Mouse (Mus musculus): ENCODE measurements around the gene Prdm12. TPM values are rescaled to one million over a fixed set of nuclear protein-coding genes. Genes with fewer than 3 reads are reported as not detected.

Gene Prdm12
- polyA plus RNA-seq, 1 experiment, result not detected

DNA sequence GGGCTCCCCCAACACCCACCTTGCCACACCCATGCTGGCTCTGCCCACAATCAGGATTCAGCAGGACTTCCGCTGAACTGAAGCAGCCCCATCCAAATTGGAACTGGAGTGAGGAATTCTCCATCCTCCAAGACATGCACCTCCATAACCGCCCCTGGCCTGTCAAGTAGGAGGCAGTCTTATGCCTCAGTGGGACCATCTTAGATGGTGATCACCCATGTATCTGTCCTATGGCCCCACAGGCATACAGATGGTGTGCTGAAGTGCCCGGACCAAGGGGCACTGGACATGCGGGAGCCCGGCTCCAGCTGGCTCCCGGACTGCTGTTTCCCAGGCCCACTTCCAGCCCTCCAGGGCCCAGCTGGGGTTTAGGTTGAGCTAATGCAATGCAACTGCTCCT is 20.6 kb upstream of the Prdm12 start:
- H3K4me2 ChIP-seq (ENCODE audit: low read depth), result no peak overlapping the region
- no peak overlapping the region for H3ac ChIP-seq (ENCODE audit: control insufficient read depth, insufficient read length)
- peaks cover 6% of the 10 kb centered on the region for H3K36me3 ChIP-seq (ENCODE audit: control insufficient read depth, insufficient read depth)
- no peak for TF ChIP-seq TCF3 (IDR thresholded peaks at IDR 0.05; ENCODE audit: insufficient read length, low read depth)
- H3K79me2 ChIP-seq (ENCODE audit: control insufficient read depth, insufficient read depth), result no peaks in the 10 kb centered on the region
- H3K4me3 ChIP-seq, result no peak overlapping the region
- H3K27me3 ChIP-seq (ENCODE audit: control insufficient read depth, insufficient read depth, insufficient read length), result peaks cover 6% of the 10 kb centered on the region

DNA sequence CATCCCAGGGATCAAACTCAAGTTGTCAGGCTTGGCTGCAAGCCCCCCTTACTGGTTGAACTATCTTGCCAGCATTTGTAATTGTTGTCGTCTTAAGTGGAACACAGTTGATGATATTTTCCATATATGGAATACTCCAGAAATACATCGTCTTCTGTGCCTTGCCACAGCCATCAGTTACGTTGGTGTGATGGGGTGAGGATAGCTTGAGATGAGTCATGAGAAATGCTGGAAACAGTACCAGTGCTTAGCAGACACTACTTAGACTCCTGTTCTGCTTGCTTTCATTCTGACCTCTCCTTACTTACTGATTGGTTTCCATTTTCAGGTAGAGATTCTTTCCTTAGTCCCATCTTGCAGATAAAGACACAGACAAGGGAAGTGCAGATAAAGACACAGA is 6.3 kb upstream of the Prdm12 start:
- H3K27me3 ChIP-seq (ENCODE audit: control insufficient read depth, insufficient read depth, insufficient read length), result peaks cover 70% of the 10 kb centered on the region
- no peak for TF ChIP-seq SRF (IDR thresholded peaks at IDR 0.05; ENCODE audit: control insufficient read depth, insufficient read length, low read depth)
- TF ChIP-seq MYOG (IDR thresholded peaks at IDR 0.05; ENCODE audit: control insufficient read depth in 1 of 3, insufficient read depth in 1 of 3, insufficient read length in 2 of 3, low read depth in 2 of 3), result no peak
- no peak for TF ChIP-seq TCF3 (IDR thresholded peaks at IDR 0.05; ENCODE audit: insufficient read length, low read depth)
- no peak for TF ChIP-seq POLR2A (IDR thresholded peaks at IDR 0.05; ENCODE audit: insufficient read length, low read depth)
- no peak for TF ChIP-seq CEBPB (IDR thresholded peaks at IDR 0.05; ENCODE audit: insufficient read depth, poor library complexity, severe bottlenecking)
- no peak for TF ChIP-seq MYOD1 (IDR thresholded peaks at IDR 0.05; ENCODE audit: control insufficient read depth in 1 of 3, insufficient read length in 2 of 3, low read depth in 2 of 3)
- TF ChIP-seq MAX (IDR thresholded peaks at IDR 0.05; ENCODE audit: low read depth), result no peak
- no peak for TF ChIP-seq E2F4 (IDR thresholded peaks at IDR 0.05; ENCODE audit: insufficient read depth)
- no peak for TF ChIP-seq USF1 (IDR thresholded peaks at IDR 0.05; ENCODE audit: low read depth)
- TF ChIP-seq POLR2AphosphoS2 (IDR thresholded peaks at IDR 0.05; ENCODE audit: insufficient read length, low read depth), result no peak
- TF ChIP-seq TCF12 (IDR thresholded peaks at IDR 0.05; ENCODE audit: insufficient read depth, poor library complexity, severe bottlenecking), result no peak
- no peak for TF ChIP-seq REST (IDR thresholded peaks at IDR 0.05; ENCODE audit: insufficient read depth, insufficient read length)
- no peak overlapping the region for H3ac ChIP-seq (ENCODE audit: control insufficient read depth, insufficient read length)
- no peaks in the 10 kb centered on the region for H3K79me2 ChIP-seq (ENCODE audit: control insufficient read depth, insufficient read depth)
- no peak overlapping the region for H3K4me2 ChIP-seq (ENCODE audit: low read depth)
- H3K36me3 ChIP-seq (ENCODE audit: control insufficient read depth, insufficient read depth), result no peaks in the 10 kb centered on the region
- no peak overlapping the region for H3K4me3 ChIP-seq

DNA sequence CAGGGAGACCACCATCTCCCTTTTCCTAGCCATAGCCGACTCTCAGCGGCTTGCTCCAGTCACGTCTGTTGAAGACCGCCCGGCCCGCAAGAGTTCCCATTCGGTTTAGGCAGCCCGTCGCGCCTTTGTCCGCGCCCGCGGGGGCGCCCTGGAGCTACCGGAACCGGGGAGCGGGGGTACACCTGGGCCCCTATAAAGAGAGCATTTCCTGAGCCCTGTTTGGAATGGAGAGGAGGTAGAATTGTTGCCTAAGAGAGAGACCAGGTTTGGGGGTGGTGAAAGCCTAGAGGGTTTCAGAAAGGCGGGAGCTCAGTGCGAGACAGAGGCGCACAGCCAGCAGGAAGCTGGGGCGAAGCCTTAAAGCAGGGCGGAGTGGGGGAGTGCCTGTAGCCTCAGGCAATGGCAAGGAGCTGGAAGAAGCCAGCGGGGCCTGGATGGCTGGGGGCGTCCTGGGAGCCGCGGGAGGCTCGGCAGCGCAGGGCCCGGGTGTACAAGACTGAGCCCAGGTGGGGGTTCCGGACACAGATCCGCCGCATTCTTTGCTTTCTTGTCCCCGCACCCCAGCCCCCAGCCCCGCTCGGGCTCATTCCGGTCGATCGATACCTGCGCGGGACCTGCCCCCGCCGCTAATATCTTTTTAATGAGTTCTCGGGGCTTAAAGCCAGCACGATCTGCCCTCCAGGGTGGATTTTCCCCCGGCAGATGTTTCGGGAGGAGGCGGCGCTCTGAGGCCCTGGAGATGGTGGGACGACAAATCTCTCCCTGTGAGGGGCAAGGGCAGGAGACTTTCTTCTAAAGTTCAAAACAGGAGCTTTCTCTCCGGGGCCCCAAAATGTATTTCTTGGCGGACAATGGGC is 4.3 kb upstream of the Prdm12 start:
- Histone ChIP-seq H3K36me3 (ENCODE audit: control insufficient read depth, insufficient read depth) (no peaks in the 10 kb centered on the region), H3K79me2 (ENCODE audit: control insufficient read depth, insufficient read depth) (no peaks in the 10 kb centered on the region), H3K27me3 (ENCODE audit: control insufficient read depth, insufficient read depth, insufficient read length) (peaks cover 85% of the 10 kb centered on the region), H3K4me3 (no peak overlapping the region), H3ac (ENCODE audit: control insufficient read depth, insufficient read length) (no peak overlapping the region), H3K4me2 (ENCODE audit: low read depth) (no peak overlapping the region)
- TF ChIP-seq POLR2AphosphoS2 (IDR thresholded peaks at IDR 0.05; ENCODE audit: insufficient read length, low read depth) (no peak), TCF12 (IDR thresholded peaks at IDR 0.05; ENCODE audit: insufficient read depth, poor library complexity, severe bottlenecking) (no peak), MYOG (IDR thresholded peaks at IDR 0.05; ENCODE audit: control insufficient read depth in 1 of 3, insufficient read depth in 1 of 3, insufficient read length in 2 of 3, low read depth in 2 of 3) (no peak), REST (IDR thresholded peaks at IDR 0.05; ENCODE audit: insufficient read depth, insufficient read length) (no peak), MAX (IDR thresholded peaks at IDR 0.05; ENCODE audit: low read depth) (no peak), E2F4 (IDR thresholded peaks at IDR 0.05; ENCODE audit: insufficient read depth) (no peak), USF1 (IDR thresholded peaks at IDR 0.05; ENCODE audit: low read depth) (no peak), SRF (IDR thresholded peaks at IDR 0.05; ENCODE audit: control insufficient read depth, insufficient read length, low read depth) (no peak), TCF3 (IDR thresholded peaks at IDR 0.05; ENCODE audit: insufficient read length, low read depth) (no peak), CEBPB (IDR thresholded peaks at IDR 0.05; ENCODE audit: insufficient read depth, poor library complexity, severe bottlenecking) (no peak), MYOD1 (IDR thresholded peaks at IDR 0.05; ENCODE audit: control insufficient read depth in 1 of 3, insufficient read length in 2 of 3, low read depth in 2 of 3) (no peak), POLR2A (IDR thresholded peaks at IDR 0.05; ENCODE audit: insufficient read length, low read depth) (no peak)

DNA sequence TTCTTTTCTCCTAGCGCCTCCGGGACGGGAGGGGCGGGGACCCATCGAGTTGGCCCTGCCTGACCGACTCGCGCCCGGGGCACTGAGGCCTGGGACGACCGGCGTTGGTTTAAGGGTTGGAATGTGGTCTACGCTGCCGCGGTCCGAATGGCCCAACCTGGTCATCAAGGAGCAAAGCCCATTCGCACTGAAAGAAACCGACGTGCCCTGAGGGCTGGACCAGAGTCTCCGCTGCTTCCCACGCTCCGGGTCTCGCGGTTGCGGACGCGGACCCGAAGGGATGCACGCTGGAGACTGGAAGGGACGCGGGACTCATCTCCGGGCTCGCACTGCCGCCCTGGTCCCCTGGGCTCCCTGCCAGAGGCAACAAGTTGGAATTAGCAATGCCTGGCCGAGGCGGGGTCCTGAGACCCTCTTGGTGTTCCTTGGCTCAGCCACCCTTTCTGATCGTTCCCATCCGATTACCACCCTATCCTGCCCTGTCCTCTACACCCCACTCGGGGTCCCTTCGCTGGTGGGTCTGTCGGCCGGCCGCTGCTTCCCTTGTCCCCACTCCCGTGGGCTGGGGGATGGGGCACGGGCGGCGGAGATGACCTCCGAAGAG is 3.6 kb upstream of the Prdm12 start:
- no peak overlapping the region for H3K4me3 ChIP-seq
- H3K4me2 ChIP-seq (ENCODE audit: low read depth), result no peak overlapping the region
- H3K27me3 ChIP-seq (ENCODE audit: control insufficient read depth, insufficient read depth, insufficient read length), result peaks cover 89% of the 10 kb centered on the region
- H3ac ChIP-seq (ENCODE audit: control insufficient read depth, insufficient read length), result no peak overlapping the region
- no peak for TF ChIP-seq E2F4 (IDR thresholded peaks at IDR 0.05; ENCODE audit: insufficient read depth)
- no peak for TF ChIP-seq MYOG (IDR thresholded peaks at IDR 0.05; ENCODE audit: control insufficient read depth in 1 of 3, insufficient read depth in 1 of 3, insufficient read length in 2 of 3, low read depth in 2 of 3)
- no peak for TF ChIP-seq USF1 (IDR thresholded peaks at IDR 0.05; ENCODE audit: low read depth)
- TF ChIP-seq MAX (IDR thresholded peaks at IDR 0.05; ENCODE audit: low read depth), result no peak
- TF ChIP-seq REST (IDR thresholded peaks at IDR 0.05; ENCODE audit: insufficient read depth, insufficient read length), result no peak
- TF ChIP-seq SRF (IDR thresholded peaks at IDR 0.05; ENCODE audit: control insufficient read depth, insufficient read length, low read depth), result no peak
- TF ChIP-seq TCF3 (IDR thresholded peaks at IDR 0.05; ENCODE audit: insufficient read length, low read depth), result no peak
- TF ChIP-seq TCF12 (IDR thresholded peaks at IDR 0.05; ENCODE audit: insufficient read depth, poor library complexity, severe bottlenecking), result no peak
- TF ChIP-seq POLR2AphosphoS2 (IDR thresholded peaks at IDR 0.05; ENCODE audit: insufficient read length, low read depth), result no peak
- no peak for TF ChIP-seq CEBPB (IDR thresholded peaks at IDR 0.05; ENCODE audit: insufficient read depth, poor library complexity, severe bottlenecking)
- no peak for TF ChIP-seq POLR2A (IDR thresholded peaks at IDR 0.05; ENCODE audit: insufficient read length, low read depth)
- no peak for TF ChIP-seq MYOD1 (IDR thresholded peaks at IDR 0.05; ENCODE audit: control insufficient read depth in 1 of 3, insufficient read length in 2 of 3, low read depth in 2 of 3)
- H3K79me2 ChIP-seq (ENCODE audit: control insufficient read depth, insufficient read depth), result no peaks in the 10 kb centered on the region
- no peaks in the 10 kb centered on the region for H3K36me3 ChIP-seq (ENCODE audit: control insufficient read depth, insufficient read depth)
